Mouse (Mus musculus) lung, postnatal 4 days (tissue): ENCODE results near the gene Olig1.

Experiments
- DNase-seq, 2 experiments: peaks; one replicate each; pipeline ENCODE4 v3.0.0; 2021

Gene Olig1

GRCm38 (mm10) chr16:91309872-91310271 is 40.3 kb downstream of the Olig1 start:
- no peak for DNase-seq

GRCm38 (mm10) chr16:91312921-91313320 is 43.3 kb downstream of the Olig1 start:
- DNase-seq, result no peak

GRCm38 (mm10) chr16:91314114-91314775 is 44.7 kb downstream of the Olig1 start:
- peak; percentile 48 to 72 for DNase-seq

- DNase-seq, result no peak
Observed at GRCm38 (mm10) chr16:91320191-91320590, 50.6 kb downstream of the Olig1 start.

- DNase-seq, result no peak
Observed at GRCm38 (mm10) chr16:91320608-91321007, 51.0 kb downstream of the Olig1 start.
